Comparison of ENCODE assay signal across 15 mouse cellular contexts in the genomic region with DNA sequence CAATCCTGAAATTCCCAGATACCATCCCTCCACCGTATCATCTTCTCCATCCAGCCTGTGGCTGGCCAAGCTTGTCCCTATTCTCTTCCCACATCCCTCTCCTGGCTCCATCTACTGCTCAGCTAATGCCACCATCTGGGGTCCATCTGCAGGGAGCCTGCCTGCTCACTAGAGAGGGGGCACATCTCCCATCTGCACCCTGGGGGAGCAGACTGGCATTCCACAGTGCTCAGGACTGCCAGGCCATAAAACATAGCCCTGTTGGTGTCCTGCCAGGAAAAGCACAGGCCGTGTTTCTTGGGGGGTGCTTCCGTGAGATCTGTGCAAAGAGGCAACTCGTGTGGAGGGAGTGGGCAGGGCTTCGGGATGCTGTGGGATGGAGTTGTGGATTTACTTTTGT.
A peak's percentile ranks its signal among the peaks of the same experiment; 100 is the strongest.
DNase-seq lines count a peak whose midpoint lies in the region; ATAC-seq and TF ChIP-seq lines count a peak whose summit lies in the region.
"Had no signal": no experiment of that assay in that cellular context is flagged by ENCODE, and none has a peak within 500 bp of the region (broad histone marks: within the 10 kb centered on the region; RNA-seq: fewer than 3 reads in every experiment).

No protein-coding gene starts in this region.

- TF ChIP-seq CTCF in brain, embryonic 14.5 days (IDR thresholded peaks at IDR 0.05; ENCODE audit: borderline replicate concordance, extremely low read depth, insufficient read depth, insufficient read length), result no peak

- H3K9ac ChIP-seq in kidney, embryonic 14.5 days (ENCODE audit: low read depth, low read length), result no peak overlapping the region
- H3K9ac ChIP-seq: liver, embryonic 14.5 days; neural tube, embryonic 15.5 days had no signal

- intact Hi-C loops in heart, postnatal 14 days (cut with DNase I), result no loop called here

- no peak for TF ChIP-seq POLR2A in brain, embryonic 14.5 days (IDR thresholded peaks at IDR 0.05; ENCODE audit: borderline replicate concordance, extremely low read depth, insufficient read depth, insufficient read length, poor library complexity, severe bottlenecking)

- no peaks in the 10 kb centered on the region for H3K27me3 ChIP-seq in kidney, embryonic 14.5 days (ENCODE audit: control insufficient read depth, insufficient read depth, low read length)

- no peaks in the 10 kb centered on the region for H3K36me3 ChIP-seq in kidney, embryonic 14.5 days (ENCODE audit: control insufficient read depth, insufficient read depth, low read length)
- H3K36me3 ChIP-seq: neural tube, embryonic 15.5 days had no signal

- no peak overlapping the region for H3K4me2 ChIP-seq in kidney, embryonic 14.5 days (replicated peaks; ENCODE audit: low read depth, low read length)
- H3K4me2 ChIP-seq: neural tube, embryonic 15.5 days had no signal

- no peak overlapping the region for H3K27ac ChIP-seq in kidney, embryonic 14.5 days (ENCODE audit: low read depth, low read length)
- H3K27ac ChIP-seq: left cerebral cortex, adult 2 months; liver, embryonic 14.5 days; neural tube, embryonic 15.5 days; stomach, postnatal 0 days had no signal

- H3K4me1 ChIP-seq in kidney, embryonic 14.5 days (ENCODE audit: control insufficient read depth, insufficient read depth, low read length), result no peaks in the 10 kb centered on the region

- DNase-seq in cerebellum, postnatal 14 days, result peak; percentile 29 to 40
- DNase-seq in cerebellum, adult 8-10 months, result no peak
- peak; percentile 66 for DNase-seq in brain, embryonic 14.5 days (ENCODE audit: low read depth)
- peak; percentile 66 to 71 for DNase-seq in layer of hippocampus, adult 8-10 months (ENCODE audit: low spot score in 2 of 2)
- DNase-seq in right cerebral cortex, adult 18-20 months, result peak; percentile 41
- DNase-seq in kidney, postnatal 4 days, result no peak
- DNase-seq in heart, postnatal 14 days, result no peak
- DNase-seq: heart, adult 18-20 months; kidney, adult 18-20 months; lung, postnatal 4 days had no signal

- WGBS in kidney, embryonic 14.5 days, result 64% methylated on average over 5 of the region's 5 CpGs

- no peak for ATAC-seq in kidney, embryonic 14.5 days (ENCODE audit: low FRiP score, low TSS enrichment)

- H3K9me3 ChIP-seq in kidney, embryonic 14.5 days (ENCODE audit: control insufficient read depth, low read length), result no peaks in the 10 kb centered on the region
- H3K9me3 ChIP-seq: neural tube, embryonic 15.5 days had no signal

- H3K4me3 ChIP-seq in kidney, embryonic 14.5 days (ENCODE audit: low read length), result no peak overlapping the region
- H3K4me3 ChIP-seq: left cerebral cortex, adult 2 months; neural tube, embryonic 15.5 days had no signal

Comparison
In these comparisons a context has a peak if more than half of its experiments do, and no peak if none do; other contexts are left out.
1. DNase-seq: peak in cerebellum, postnatal 14 days (2 of 2), brain, embryonic 14.5 days (single experiment), layer of hippocampus, adult 8-10 months (2 of 2) and right cerebral cortex, adult 18-20 months (single experiment); none in cerebellum, adult 8-10 months (single experiment), kidney, postnatal 4 days (0 of 2) and heart, postnatal 14 days (0 of 2).